Mouse (Mus musculus): ENCODE data around the gene Dsel.

GRCm38 (mm10) chr1:111833583-111834225 is 31.0 kb downstream of the Dsel start:
- TF ChIP-seq MAX (IDR thresholded peaks at IDR 0.05) (no peak), CTCF (IDR thresholded peaks at IDR 0.05; ENCODE audit: control insufficient read depth, insufficient read depth, insufficient read length) (no peak), MYOG (IDR thresholded peaks at IDR 0.05; ENCODE audit: control insufficient read depth, extremely low read depth, insufficient read length) (no peak), MYOD1 (IDR thresholded peaks at IDR 0.05; ENCODE audit: control insufficient read depth, insufficient read length, low read depth) (no peak)

All from C2C12 (cell line).